Mouse (Mus musculus) liver, embryonic 16.5 days (tissue): ENCODE measurements around the gene Rab11a. TPM values are rescaled to one million over a fixed set of nuclear protein-coding genes. Genes with fewer than 3 reads are reported as not detected.

Experiments used
- ATAC-seq: fragments of 200-750 bp; cut with Nextera tagmentation; 2 replicates; pipeline ENCODE4 v1.8.0; 2017; ENCODE audit warnings: low read depth, mild to moderate bottlenecking, moderate number of reproducible peaks, moderate library complexity
- H3K27ac ChIP-seq: fragments of 300-500 bp; sonication (generic); 2 replicates; pipeline ENCODE4 v1.5.1; 2014; ENCODE audit warnings: mild to moderate bottlenecking, low read length
- H3K27me3 ChIP-seq: fragments of 300-500 bp; sonication (generic); 2 replicates; pipeline ENCODE4 v1.6.1; 2014; ENCODE audit warnings: low read depth, low read length, mixed read lengths; ENCODE audit not compliant: control insufficient read depth, insufficient read depth
- H3K36me3 ChIP-seq: fragments of 300-500 bp; sonication (generic); 2 replicates; pipeline ENCODE4 v1.6.1; 2014; ENCODE audit warnings: mild to moderate bottlenecking; ENCODE audit not compliant: control insufficient read depth, insufficient read depth
- H3K4me1 ChIP-seq: fragments of 300-500 bp; sonication (generic); 2 replicates; pipeline ENCODE4 v1.6.1; 2014; ENCODE audit warnings: low read depth, low read length, mixed read lengths; ENCODE audit not compliant: control insufficient read depth
- H3K4me2 ChIP-seq: fragments of 300-500 bp; sonication (generic); 2 replicates; pipeline ENCODE4 v1.6.1; 2014; ENCODE audit warnings: low read depth, low read length, mixed read lengths
- H3K4me3 ChIP-seq: fragments of 300-500 bp; sonication (generic); 2 replicates; pipeline ENCODE4 v1.5.1; 2014; ENCODE audit warnings: low read depth, mild to moderate bottlenecking, low read length
- H3K9ac ChIP-seq: fragments of 300-500 bp; sonication (generic); 2 replicates; pipeline ENCODE4 v1.6.1; 2014; ENCODE audit warnings: low read depth, low read length
- H3K9me3 ChIP-seq: fragments of 300-500 bp; sonication (generic); replicated peaks from 2 replicates; pipeline ENCODE4 v1.6.1; 2016; ENCODE audit warnings: low read length; ENCODE audit not compliant: control insufficient read depth
- WGBS: fragments of 180-500 bp; shearing (Covaris S2); extraction: QIAGEN DNeasy Blood & Tissue Kit; methylation state at CpG from one replicate; pipeline ENCODE4 v1.1.7; 2014; ENCODE audit not compliant: insufficient replicate concordance; 5-methylcytosine and 5-hydroxymethylcytosine counted together
- polyA plus RNA-seq: library from polyadenylated mRNA; unstranded; fragments of >200 nt; fragmentation: Nextera tagmentation; extraction: Ambion mirVana; gene quantifications from 2 replicates; pipeline ENCODE4 v1.2.1, GENCODE M21; 2015

The Rab11a gene
- polyA plus RNA-seq, 1 experiment from 2014 or later, result 198 TPM

GRCm38 (mm10) chr9:64774883-64775282, 37.3 kb upstream of the Rab11a start:
- Histone ChIP-seq H3K27ac (peak overlapping the region; percentile 52), H3K4me2 (no peak overlapping the region), H3K9me3 (no peaks in the 10 kb centered on the region), H3K9ac (no peak overlapping the region), H3K27me3 (no peaks in the 10 kb centered on the region), H3K4me1 (peaks cover 2% of the 10 kb centered on the region; the same call in 1 of the 2 replicates), H3K36me3 (no peaks in the 10 kb centered on the region), H3K4me3 (no peak overlapping the region)
- 73% methylated on average over 2 of the region's 2 CpGs for WGBS
- ATAC-seq, result 0 out of 2 replicates have a peak, but pooled peaks have one; percentile 5

- H3K4me2 ChIP-seq, result no peak overlapping the region
- no peak overlapping the region for H3K9ac ChIP-seq
- ATAC-seq, result peak; percentile 80
- no peaks in the 10 kb centered on the region for H3K9me3 ChIP-seq
- peaks cover 1% of the 10 kb centered on the region; the same call in 1 of the 2 replicates for H3K4me1 ChIP-seq
- no peak overlapping the region for H3K4me3 ChIP-seq
- 41% methylated on average over 5 of the region's 5 CpGs for WGBS
- H3K27me3 ChIP-seq, result no peaks in the 10 kb centered on the region
- peak overlapping the region; percentile 70 for H3K27ac ChIP-seq
- no peaks in the 10 kb centered on the region for H3K36me3 ChIP-seq
Observed at GRCm38 (mm10) chr9:64774411-64774811, 36.9 kb upstream of the Rab11a start.

- Histone ChIP-seq H3K27ac (peak overlapping the region; percentile 70), H3K4me2 (no peak overlapping the region), H3K4me1 (no peaks in the 10 kb centered on the region; the same call in 1 of the 2 replicates), H3K27me3 (no peaks in the 10 kb centered on the region), H3K9me3 (no peaks in the 10 kb centered on the region), H3K9ac (no peak overlapping the region), H3K4me3 (no peak overlapping the region), H3K36me3 (no peaks in the 10 kb centered on the region)
- WGBS, result 41% methylated on average over 4 of the region's 4 CpGs
- ATAC-seq, result no peak
Observed at GRCm38 (mm10) chr9:64773936-64774335, 36.4 kb upstream of the Rab11a start.

- WGBS, result 68% methylated on average over 8 of the region's 8 CpGs
- no peaks in the 10 kb centered on the region; the same call in 1 of the 2 replicates for H3K4me1 ChIP-seq
- no peak for ATAC-seq
- H3K4me3 ChIP-seq, result no peak overlapping the region
- no peak overlapping the region for H3K4me2 ChIP-seq
- no peaks in the 10 kb centered on the region for H3K36me3 ChIP-seq
- no peaks in the 10 kb centered on the region for H3K9me3 ChIP-seq
- H3K9ac ChIP-seq, result no peak overlapping the region
- no peaks in the 10 kb centered on the region for H3K27me3 ChIP-seq
- no peak overlapping the region for H3K27ac ChIP-seq
Observed at GRCm38 (mm10) chr9:64773254-64773653, 35.7 kb upstream of the Rab11a start.

GRCm38 (mm10) chr9:64771236-64771635, 33.7 kb upstream of the Rab11a start:
- H3K27ac ChIP-seq, result no peak overlapping the region
- 10% methylated on average over 5 of the region's 5 CpGs for WGBS
- H3K4me1 ChIP-seq, result no peaks in the 10 kb centered on the region; the same call in 1 of the 2 replicates
- peak; percentile 63 for ATAC-seq
- no peak overlapping the region for H3K4me3 ChIP-seq
- H3K27me3 ChIP-seq, result no peaks in the 10 kb centered on the region
- no peaks in the 10 kb centered on the region for H3K36me3 ChIP-seq
- H3K9ac ChIP-seq, result no peak overlapping the region
- no peaks in the 10 kb centered on the region for H3K9me3 ChIP-seq
- H3K4me2 ChIP-seq, result no peak overlapping the region

- no peak overlapping the region for H3K4me3 ChIP-seq
- no peaks in the 10 kb centered on the region; the same call in 1 of the 2 replicates for H3K4me1 ChIP-seq
- no peak overlapping the region for H3K27ac ChIP-seq
- H3K4me2 ChIP-seq, result no peak overlapping the region
- ATAC-seq, result no peak
- no peaks in the 10 kb centered on the region for H3K36me3 ChIP-seq
- H3K27me3 ChIP-seq, result no peaks in the 10 kb centered on the region
- WGBS, result 49% methylated on average over 5 of the region's 5 CpGs
- H3K9ac ChIP-seq, result no peak overlapping the region
- H3K9me3 ChIP-seq, result no peaks in the 10 kb centered on the region
Observed at GRCm38 (mm10) chr9:64770411-64770849, 32.9 kb upstream of the Rab11a start.

GRCm38 (mm10) chr9:64769911-64770310, 32.4 kb upstream of the Rab11a start:
- no peak overlapping the region for H3K4me2 ChIP-seq
- no peak for ATAC-seq
- no peaks in the 10 kb centered on the region for H3K36me3 ChIP-seq
- H3K4me1 ChIP-seq, result no peaks in the 10 kb centered on the region; the same call in 1 of the 2 replicates
- no peaks in the 10 kb centered on the region for H3K27me3 ChIP-seq
- no peak overlapping the region for H3K9ac ChIP-seq
- no peaks in the 10 kb centered on the region for H3K9me3 ChIP-seq
- 78% methylated on average over 6 of the region's 6 CpGs for WGBS
- no peak overlapping the region for H3K4me3 ChIP-seq
- H3K27ac ChIP-seq, result no peak overlapping the region

GRCm38 (mm10) chr9:64769066-64769695, 31.6 kb upstream of the Rab11a start:
- Histone ChIP-seq H3K27me3 (no peaks in the 10 kb centered on the region), H3K27ac (no peak overlapping the region), H3K4me3 (no peak overlapping the region), H3K4me2 (no peak overlapping the region), H3K9me3 (no peaks in the 10 kb centered on the region), H3K36me3 (no peaks in the 10 kb centered on the region), H3K4me1 (no peaks in the 10 kb centered on the region; the same call in 1 of the 2 replicates), H3K9ac (no peak overlapping the region)
- WGBS, result 61% methylated on average over 9 of the region's 9 CpGs
- ATAC-seq, result no peak

GRCm38 (mm10) chr9:64767796-64768195, 30.2 kb upstream of the Rab11a start:
- H3K4me1 ChIP-seq, result no peaks in the 10 kb centered on the region; the same call in 1 of the 2 replicates
- no peak overlapping the region for H3K4me2 ChIP-seq
- no peak overlapping the region for H3K4me3 ChIP-seq
- H3K27me3 ChIP-seq, result no peaks in the 10 kb centered on the region
- WGBS, result 52% methylated on average over 1 of the region's 1 CpGs
- no peak overlapping the region for H3K27ac ChIP-seq
- no peak for ATAC-seq
- no peaks in the 10 kb centered on the region for H3K9me3 ChIP-seq
- no peak overlapping the region for H3K9ac ChIP-seq
- H3K36me3 ChIP-seq, result no peaks in the 10 kb centered on the region
